Mouse (Mus musculus) heart, adult 8-10 months (tissue): ENCODE data around the gene Cnst. TPM values are rescaled to one million over a fixed set of nuclear protein-coding genes. Genes with fewer than 3 reads are reported as not detected.
"Not testable (repeated sequence)": the region's sequence is repeated elsewhere in the genome, so short reads cannot be mapped to it uniquely, and the experiment has no call there.

Experiments used
- DNase-seq: peaks from one replicate; pipeline ENCODE4 v3.0.0; 2022; ENCODE audit warnings: low spot score
- total RNA-seq, 4 experiments: library from RNA; stranded (reverse); gene quantifications; 2 replicates each; pipeline ENCODE4 v1.2.4; 2022

The Cnst gene
- total RNA-seq, 4 experiments from 2014 or later = 44.7 to 54.0 (median 46.4) TPM

- no peak for DNase-seq
Observed at GRCm38 (mm10) chr1:179644151-179644550, 98.0 kb downstream of the Cnst start.

DNA sequence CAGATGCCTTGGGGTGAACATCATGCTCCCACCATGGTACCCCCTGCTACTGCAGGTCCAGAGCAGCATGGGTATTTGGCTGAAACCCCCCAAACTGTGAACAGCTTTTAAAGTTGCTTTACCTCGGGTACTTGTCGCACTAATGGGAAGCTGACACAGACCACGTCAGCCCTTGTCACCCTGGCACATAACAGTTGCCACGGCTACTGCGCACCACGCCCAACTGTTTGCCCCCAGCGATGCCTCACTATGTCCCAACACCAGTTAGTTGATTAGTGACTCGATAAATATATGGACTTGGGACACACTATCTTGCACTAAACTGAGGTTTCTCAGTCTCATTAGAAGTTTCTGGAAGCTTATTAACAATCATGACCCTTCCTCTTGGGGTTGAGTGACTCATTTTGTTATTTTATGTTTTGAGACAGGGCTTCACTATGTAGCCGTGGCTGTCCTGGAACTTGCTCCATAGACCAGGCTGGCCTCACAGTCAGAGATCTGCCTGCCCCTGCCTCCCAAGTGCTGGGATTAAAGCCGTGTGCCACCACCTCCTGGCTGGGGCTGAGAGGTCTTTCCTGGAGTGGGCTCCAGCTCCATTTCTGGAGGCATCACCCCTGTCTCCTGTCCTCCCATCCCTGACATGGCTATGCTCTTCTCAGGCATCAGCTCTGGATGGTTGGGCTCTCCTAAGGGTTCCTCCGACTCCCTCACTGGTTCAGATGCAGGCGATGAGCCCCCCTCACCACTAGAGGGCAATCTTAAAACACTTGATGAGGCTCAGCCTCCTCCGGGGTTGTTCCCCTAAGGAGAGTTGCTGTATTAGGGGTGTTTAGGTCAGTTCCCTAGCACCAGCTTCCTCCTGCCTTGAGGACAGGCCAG lies 99.2 kb downstream of the Cnst start:
- DNase-seq = peak; percentile 79

- no peak for DNase-seq
Observed at GRCm38 (mm10) chr1:179645980-179646268, 99.8 kb downstream of the Cnst start.

GRCm38 (mm10) chr1:179648678-179649077 lies 102.5 kb downstream of the Cnst start:
- not testable (repeated sequence) for DNase-seq

DNA sequence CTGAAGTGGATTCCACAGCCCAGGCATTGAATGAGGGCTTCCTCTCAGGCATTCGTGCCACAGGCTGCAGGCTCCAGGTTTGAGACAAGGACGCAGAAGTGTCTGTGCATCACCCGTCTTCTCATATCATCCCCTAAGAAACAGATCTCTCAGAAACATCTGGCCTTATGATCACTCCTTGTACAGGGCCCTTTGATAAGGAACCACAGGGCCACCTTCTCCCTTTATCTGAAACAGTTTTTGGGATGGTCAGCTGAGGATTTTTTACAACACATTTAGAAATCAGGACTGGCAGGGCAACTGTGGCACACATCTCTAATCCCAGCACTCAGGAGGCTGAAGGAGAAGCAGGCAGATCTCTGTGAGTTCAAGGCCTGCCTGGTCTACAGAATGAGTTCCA lies 103.2 kb downstream of the Cnst start:
- no peak for DNase-seq

- DNase-seq = no peak
Observed at GRCm38 (mm10) chr1:179650284-179650683, 104.1 kb downstream of the Cnst start.

DNA sequence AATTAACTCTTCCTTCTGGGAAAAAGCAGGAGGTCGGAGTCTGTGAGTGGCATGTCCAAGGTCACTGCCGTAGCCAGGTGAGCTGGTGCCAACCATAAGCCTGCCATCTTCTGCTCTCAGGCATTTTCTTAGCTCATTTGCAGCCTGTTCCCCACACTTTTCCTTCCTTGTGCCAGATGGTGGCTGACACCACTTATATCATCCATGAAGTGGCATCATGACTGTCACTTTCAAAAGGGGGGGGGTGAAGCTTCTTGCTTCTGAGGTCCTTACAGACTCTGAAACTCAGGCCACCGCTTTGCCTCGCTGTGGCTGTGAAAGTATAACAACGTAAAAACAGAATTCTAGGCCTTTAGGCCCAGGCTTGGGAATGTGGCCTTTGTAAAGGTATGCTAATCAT lies 105.1 kb downstream of the Cnst start:
- DNase-seq = no peak

- no peak for DNase-seq
Observed at GRCm38 (mm10) chr1:179663065-179663464, 116.9 kb downstream of the Cnst start.

DNA sequence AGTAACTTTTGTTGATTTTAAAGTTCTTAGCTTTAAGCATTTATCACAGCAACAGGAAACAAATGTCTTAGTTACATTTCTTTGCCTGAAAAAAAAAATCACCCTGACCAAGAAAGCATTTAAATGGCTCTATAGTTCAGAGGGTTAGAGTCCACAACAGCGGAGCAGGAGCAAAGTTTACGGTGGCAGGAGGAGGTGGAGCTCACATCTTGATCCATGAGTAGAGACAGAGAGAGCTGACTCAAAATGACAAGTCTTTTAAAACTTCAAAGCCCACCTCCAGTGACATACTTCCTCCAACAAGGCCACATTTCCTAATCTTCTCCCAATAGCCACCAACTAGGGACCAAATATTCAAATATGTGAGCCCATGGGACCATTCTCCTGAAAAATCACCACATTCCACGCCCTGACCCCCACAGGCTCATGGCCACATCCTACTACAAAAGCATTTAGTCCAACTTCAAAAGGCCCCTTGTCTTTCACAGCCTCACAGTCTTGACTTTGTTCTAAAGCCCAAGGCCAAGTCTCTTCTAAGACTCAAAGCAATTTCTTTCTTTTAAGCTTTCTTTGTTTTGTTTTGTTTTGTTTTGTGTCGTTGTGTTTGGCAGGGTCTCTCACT lies 118.2 kb downstream of the Cnst start:
- DNase-seq = no peak

DNA sequence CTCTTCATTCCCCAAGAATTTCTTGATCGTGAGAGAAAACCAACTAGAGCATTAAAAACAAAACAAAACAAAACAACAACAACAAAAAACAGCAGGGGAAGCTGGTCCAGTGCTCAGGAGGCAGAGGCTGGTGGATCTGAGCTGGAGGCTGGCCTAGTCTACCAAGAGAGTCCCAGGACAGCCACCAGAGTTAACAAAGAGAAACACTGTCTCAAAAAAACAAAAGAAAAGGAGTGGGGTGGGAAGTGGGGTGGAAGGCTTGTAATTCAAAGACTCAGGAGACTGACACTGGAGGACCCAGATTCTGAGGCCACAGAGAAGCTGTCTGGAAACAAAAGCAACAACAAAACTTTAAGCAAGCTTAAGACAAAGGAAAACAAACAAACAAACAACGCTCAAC lies 120.8 kb downstream of the Cnst start:
- DNase-seq = no peak

- DNase-seq = no peak
Observed at GRCm38 (mm10) chr1:179667450-179667849, 121.3 kb downstream of the Cnst start.

DNA sequence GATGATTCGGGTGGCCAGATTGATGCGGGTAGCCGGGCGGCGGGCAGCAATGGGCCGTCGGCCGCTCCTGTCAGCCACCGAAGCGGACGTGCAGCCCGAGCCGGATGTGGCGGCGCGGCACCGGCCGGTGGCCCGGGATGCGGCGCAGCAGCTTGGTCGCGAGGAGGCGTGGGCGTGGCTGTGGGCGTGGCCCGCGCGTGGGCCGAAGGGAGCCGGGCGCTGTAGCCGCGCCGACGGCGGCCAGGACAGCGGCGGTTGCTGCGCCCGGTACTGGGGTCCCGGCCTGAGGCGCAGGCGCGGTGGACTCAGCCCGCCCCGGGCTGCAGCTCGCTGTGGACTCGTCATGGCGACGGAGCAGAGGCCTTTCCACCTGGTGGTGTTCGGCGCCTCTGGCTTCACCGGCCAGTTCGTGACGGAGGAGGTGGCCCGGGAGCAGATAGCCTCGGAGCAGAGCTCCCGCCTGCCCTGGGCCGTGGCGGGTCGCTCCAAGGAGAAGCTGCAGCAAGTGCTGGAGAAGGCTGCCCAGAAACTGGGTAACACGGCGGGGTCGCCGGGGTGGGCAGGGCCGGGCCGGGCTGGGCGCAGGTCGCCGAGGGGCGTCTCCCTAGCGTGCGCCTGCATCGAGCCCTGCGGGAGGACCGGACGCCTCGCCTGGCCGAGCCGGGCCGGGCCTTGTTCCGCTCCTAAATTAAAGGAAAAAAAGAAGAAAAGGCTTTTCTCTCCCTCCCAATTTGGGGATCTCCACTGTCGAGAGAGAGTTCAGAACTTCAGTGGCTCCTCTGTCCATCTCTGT lies 122.0 kb downstream of the Cnst start, which contains the start of gene Sccpdh:
Gene Sccpdh, plus strand, starts transcription at position 198 of the 793 bp plus-strand sequence.
- peak; percentile 81 for DNase-seq

DNA sequence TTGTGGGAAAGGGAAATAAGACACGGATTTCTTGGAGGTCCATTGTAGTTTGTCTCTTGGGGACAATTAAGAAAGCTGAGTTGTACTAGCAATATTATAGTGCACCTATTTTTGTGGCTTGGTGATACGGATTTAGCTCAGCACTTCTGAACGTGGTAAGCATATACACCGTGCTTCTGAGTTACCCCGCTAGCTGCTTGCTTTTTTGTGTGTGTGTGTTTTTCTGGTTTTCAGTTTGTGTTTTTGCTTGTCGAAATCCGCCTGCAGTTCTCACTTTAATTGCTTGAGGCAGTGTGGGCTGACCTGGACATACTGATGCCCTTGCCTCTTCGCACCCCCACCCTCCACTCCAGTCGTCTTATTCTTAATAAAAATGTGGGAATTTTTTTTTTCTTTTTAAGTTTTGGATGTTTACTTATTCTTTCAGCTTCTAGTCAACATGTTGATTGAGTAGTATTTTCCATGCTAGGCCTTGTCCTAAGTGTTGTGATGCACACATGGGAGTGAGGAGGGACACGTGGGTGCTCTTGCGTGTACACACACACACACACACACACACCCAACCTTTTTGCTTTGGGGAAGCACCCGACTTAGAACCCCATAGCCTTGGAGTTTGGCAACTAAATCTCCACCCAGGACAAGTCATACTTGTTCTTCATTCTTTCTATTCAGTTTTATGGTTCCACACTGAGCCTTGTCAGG lies 122.8 kb downstream of the Cnst start:
- no peak for DNase-seq

DNA sequence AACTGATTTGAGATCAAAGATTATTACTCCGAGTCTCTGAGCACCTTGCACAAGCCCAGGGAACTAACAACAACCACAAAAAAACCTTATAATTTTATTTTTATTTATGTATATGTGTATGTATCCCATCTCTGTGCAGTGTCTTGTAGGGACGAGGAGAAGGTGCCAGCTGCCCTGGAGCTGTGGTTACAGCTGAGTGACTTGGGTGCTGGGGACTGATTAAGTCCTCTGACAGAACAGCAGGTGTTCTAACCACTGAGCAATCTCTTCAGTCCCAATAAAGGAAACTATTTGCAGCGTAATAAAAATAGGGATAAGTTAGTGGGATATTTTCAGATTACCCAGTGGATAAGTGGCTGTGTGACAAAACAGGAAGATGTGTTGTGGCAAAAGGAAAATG lies 128.2 kb downstream of the Cnst start:
- DNase-seq = no peak

GRCm38 (mm10) chr1:179677031-179677430 lies 130.9 kb downstream of the Cnst start:
- no peak for DNase-seq

Other genes with a start within 250 kb of the Cnst start
- gene Smyd3, start 28.3 kb upstream of the Cnst start, total RNA-seq = 1 to 10 TPM; 7.0 to 8.3 (median 7.8) TPM
- 10 to 100 TPM; 65.3 to 73.3 (median 69.0) TPM for gene Tfb2m, start 103 bp upstream of the Cnst start, total RNA-seq
- gene Sccpdh, start 121.8 kb downstream of the Cnst start, total RNA-seq = 10 to 100 TPM; 48.4 to 60.5 (median 52.1) TPM
- under 1 TPM; 0.24 to 0.62 (median 0.48) TPM for gene Kif28, start 198.9 kb downstream of the Cnst start, total RNA-seq